Mouse (Mus musculus) heart, embryonic 11.5 days (tissue): ENCODE results near the gene Pelo. TPM values are rescaled to one million over a fixed set of nuclear protein-coding genes. Genes with fewer than 3 reads are reported as not detected.

Experiments
- ATAC-seq: fragments of 200-750 bp; cut with Nextera tagmentation; replicated peaks from 2 replicates; pipeline ENCODE4 v1.8.0; 2017; ENCODE audit warnings: moderate library complexity; ENCODE audit not compliant: insufficient number of reproducible peaks, low FRiP score, low TSS enrichment
- H3K27ac ChIP-seq: fragments of 300-500 bp; sonication (generic); 2 replicates; pipeline ENCODE4 v1.5.1; 2014; ENCODE audit warnings: mild to moderate bottlenecking, low read depth, low read length
- H3K27me3 ChIP-seq: fragments of 300-500 bp; sonication (generic); 2 replicates; pipeline ENCODE4 v1.6.1; 2014; ENCODE audit warnings: mild to moderate bottlenecking, low read length, mixed read lengths; ENCODE audit not compliant: control insufficient read depth, insufficient read depth
- H3K36me3 ChIP-seq: fragments of 300-500 bp; sonication (generic); 2 replicates; pipeline ENCODE4 v1.6.1; 2014; ENCODE audit warnings: mild to moderate bottlenecking, low read length, moderate library complexity, mixed read lengths; ENCODE audit not compliant: control insufficient read depth, insufficient read depth
- H3K4me1 ChIP-seq: fragments of 300-500 bp; sonication (generic); 2 replicates; pipeline ENCODE4 v1.6.1; 2014; ENCODE audit warnings: low read length; ENCODE audit not compliant: control insufficient read depth, insufficient read depth
- H3K4me2 ChIP-seq: fragments of 300-500 bp; sonication (generic); 2 replicates; pipeline ENCODE4 v1.6.1; 2014; ENCODE audit warnings: mild to moderate bottlenecking, moderate library complexity
- H3K4me3 ChIP-seq: fragments of 300-500 bp; sonication (generic); 2 replicates; pipeline ENCODE4 v1.5.1; 2014; ENCODE audit warnings: low read depth, low read length
- H3K9ac ChIP-seq: fragments of 300-500 bp; sonication (generic); 2 replicates; pipeline ENCODE4 v1.6.1; 2014; ENCODE audit warnings: mild to moderate bottlenecking, low read depth, low read length, moderate library complexity
- H3K9me3 ChIP-seq: fragments of 300-500 bp; sonication (generic); replicated peaks from 2 replicates; pipeline ENCODE4 v1.6.1; 2016; ENCODE audit warnings: low read length; ENCODE audit not compliant: control insufficient read depth
- WGBS: fragments of 180-500 bp; shearing (Covaris S2); extraction: QIAGEN DNeasy Blood & Tissue Kit; methylation state at CpG from one replicate; pipeline ENCODE4 v1.1.7; 2014; ENCODE audit not compliant: insufficient replicate concordance; 5-methylcytosine and 5-hydroxymethylcytosine counted together
- polyA plus RNA-seq: library from polyadenylated mRNA; unstranded; fragments of >200 nt; fragmentation: Nextera tagmentation; extraction: Ambion mirVana; gene quantifications from 2 replicates; pipeline ENCODE4 v1.2.1, GENCODE M21; 2014

Gene Pelo
- polyA plus RNA-seq: 12.7 and 12.9 TPM in 2 replicates

DNA sequence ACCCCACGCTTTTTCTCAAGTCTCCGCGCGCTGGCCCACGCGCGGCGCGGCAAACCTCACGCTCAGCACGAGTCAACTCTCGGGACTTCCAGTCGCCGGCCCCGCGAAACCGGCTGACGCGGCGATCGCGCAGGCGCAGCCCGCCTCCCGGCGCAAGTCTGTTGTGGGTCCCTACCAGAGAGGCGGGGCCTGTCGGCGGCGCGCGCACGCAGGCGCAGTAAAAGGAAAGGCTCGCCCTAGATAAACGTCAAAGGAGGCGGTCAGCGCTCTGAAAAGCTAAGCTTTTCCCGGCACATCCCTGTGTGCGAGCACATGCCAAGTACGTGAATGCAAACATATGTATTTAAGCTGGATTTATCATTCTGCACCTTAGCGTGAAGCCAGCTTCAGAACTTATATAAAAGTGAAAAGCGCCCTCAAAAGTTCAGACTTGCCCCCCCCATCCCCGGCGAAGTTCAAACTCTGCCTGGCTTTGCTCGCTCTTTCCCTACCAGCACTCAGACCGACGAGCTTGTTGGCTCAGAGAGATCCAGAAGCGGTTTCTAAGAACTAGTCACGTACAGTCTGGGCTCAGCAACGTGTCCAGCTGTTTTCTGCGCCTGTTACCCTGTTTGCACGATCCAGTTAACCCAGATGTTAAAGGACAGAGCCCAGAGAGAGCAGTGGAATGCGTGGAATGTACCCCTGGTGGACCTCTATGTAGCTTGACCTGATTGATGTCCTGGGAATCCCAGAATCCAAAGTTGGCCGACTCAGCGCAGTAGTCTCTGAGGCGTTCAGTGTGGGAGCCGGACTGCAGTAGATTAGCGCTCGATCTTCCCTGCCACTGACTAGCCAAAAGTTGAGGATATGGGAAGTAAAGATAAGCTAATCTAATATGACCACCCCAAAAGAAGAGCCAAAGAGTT lies at the start of gene Pelo:
TSS of gene Pelo (minus strand) at position 118 of the 908 bp plus-strand sequence.
- under 1% methylated on average over 60 of the region's 60 CpGs for WGBS
- Histone ChIP-seq H3K4me1 (peaks cover 26% of the 10 kb centered on the region), H3K9me3 (no peaks in the 10 kb centered on the region), H3K36me3 (peaks cover 6% of the 10 kb centered on the region), H3K4me3 (peak within 1 kb of the TSS; percentile 76), H3K27me3 (no peaks in the 10 kb centered on the region), H3K4me2 (peak within 1 kb of the TSS; percentile 97), H3K27ac (peak within 1 kb of the TSS; percentile 95), H3K9ac (peak within 1 kb of the TSS; percentile 91)
- ATAC-seq: peak; percentile 92

DNA sequence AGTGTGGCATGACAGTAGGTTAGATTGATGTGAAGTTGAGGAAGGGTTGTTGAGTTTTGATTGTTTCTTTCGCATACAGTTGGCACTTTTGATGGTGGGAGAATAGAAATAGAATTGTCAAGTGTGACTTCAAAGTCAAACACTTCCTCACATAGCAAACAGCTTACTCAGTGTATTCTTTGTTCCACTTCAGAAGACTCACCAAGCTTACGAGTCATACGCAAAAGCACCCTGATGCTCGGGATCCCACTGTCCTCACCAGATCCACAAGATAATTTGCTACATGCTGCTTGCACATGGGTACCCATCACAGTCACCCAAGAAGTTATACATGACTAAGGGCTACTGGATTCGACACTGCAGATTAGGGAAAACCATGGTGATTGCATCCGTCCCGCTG lies 48.5 kb upstream of the Pelo start:
- Histone ChIP-seq H3K9me3 (no peaks in the 10 kb centered on the region), H3K4me1 (no peaks in the 10 kb centered on the region), H3K4me2 (no peak overlapping the region), H3K27me3 (no peaks in the 10 kb centered on the region), H3K4me3 (no peak overlapping the region), H3K27ac (no peak overlapping the region), H3K9ac (no peak overlapping the region), H3K36me3 (no peaks in the 10 kb centered on the region)
- ATAC-seq: no peak
- 81% methylated on average over 7 of the region's 7 CpGs for WGBS

DNA sequence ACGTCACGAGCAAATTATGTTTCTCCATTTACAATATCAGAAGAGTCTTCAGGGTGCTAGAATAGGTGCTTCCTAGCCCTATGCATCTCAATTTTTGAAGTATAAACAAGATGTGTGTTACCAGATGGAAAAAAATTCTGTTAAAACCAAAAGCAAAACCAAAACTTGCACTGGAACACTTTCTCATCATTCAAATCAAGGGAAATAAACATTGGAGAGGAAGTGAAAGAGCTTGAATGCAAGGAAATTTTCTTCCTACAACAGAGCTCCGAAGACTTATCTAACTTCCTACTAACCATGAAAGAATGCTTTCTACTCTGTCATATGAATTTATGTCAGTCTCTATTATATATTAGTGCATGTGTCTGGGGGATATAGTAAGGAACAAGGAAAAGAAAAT lies 46.8 kb upstream of the Pelo start:
- no peak for ATAC-seq
- 80% methylated on average over 3 of the region's 3 CpGs for WGBS
- Histone ChIP-seq H3K27ac (no peak overlapping the region), H3K9ac (no peak overlapping the region), H3K4me1 (no peaks in the 10 kb centered on the region), H3K4me2 (no peak overlapping the region), H3K4me3 (no peak overlapping the region), H3K36me3 (no peaks in the 10 kb centered on the region), H3K27me3 (no peaks in the 10 kb centered on the region), H3K9me3 (no peaks in the 10 kb centered on the region)

DNA sequence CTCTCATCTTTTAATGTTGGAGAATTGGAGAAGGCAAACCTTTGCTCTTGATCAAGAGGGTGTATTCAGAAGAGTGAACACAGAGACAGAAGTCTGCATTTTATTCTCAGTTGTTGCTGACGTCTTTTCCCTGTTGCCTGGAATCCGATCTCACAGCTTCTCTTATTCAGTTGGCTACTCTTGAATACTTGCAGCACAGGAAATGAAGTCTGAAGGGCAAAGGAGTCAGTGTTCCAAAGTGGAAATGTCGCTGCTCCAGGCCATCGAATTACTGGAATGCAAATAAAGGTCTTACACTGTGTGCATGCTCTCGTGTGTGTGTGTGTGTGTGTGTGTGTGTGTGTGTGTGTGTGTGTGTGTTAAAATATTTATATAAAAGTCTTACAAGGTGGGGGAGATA lies 42.4 kb upstream of the Pelo start:
- ATAC-seq: no peak
- no peaks in the 10 kb centered on the region for H3K4me1 ChIP-seq
- 27% methylated on average over 5 of the region's 5 CpGs for WGBS
- H3K9ac ChIP-seq: no peak overlapping the region
- H3K27ac ChIP-seq: no peak overlapping the region; the same call in 1 of the 2 replicates
- H3K4me2 ChIP-seq: no peak overlapping the region
- no peaks in the 10 kb centered on the region for H3K9me3 ChIP-seq
- no peaks in the 10 kb centered on the region for H3K36me3 ChIP-seq
- no peak overlapping the region for H3K4me3 ChIP-seq
- H3K27me3 ChIP-seq: no peaks in the 10 kb centered on the region

DNA sequence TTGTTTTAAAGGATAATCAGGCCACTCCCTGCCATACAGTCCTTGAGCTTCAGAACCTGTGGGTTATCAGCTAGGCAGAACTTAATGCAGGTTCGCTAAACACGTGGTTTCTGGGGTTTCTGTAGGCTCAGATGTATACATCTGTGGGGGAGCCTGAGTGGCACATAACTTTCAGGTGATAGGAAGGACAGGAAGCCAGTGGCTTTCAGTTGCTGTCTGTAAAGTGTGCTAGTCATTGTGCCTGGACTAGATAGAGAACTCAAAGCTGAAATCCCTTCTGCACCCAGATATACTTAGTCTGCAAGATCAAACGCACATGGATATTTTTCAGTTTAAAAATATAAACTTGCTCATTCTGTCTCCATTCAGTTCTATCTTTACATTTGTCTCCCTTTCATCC lies 41.4 kb upstream of the Pelo start:
- no peaks in the 10 kb centered on the region for H3K4me1 ChIP-seq
- H3K4me2 ChIP-seq: no peak overlapping the region
- H3K27ac ChIP-seq: no peak overlapping the region
- H3K4me3 ChIP-seq: no peak overlapping the region
- H3K9ac ChIP-seq: no peak overlapping the region
- H3K36me3 ChIP-seq: no peaks in the 10 kb centered on the region
- ATAC-seq: no peak
- 62% methylated on average over 3 of the region's 3 CpGs for WGBS
- H3K9me3 ChIP-seq: no peaks in the 10 kb centered on the region
- H3K27me3 ChIP-seq: no peaks in the 10 kb centered on the region

DNA sequence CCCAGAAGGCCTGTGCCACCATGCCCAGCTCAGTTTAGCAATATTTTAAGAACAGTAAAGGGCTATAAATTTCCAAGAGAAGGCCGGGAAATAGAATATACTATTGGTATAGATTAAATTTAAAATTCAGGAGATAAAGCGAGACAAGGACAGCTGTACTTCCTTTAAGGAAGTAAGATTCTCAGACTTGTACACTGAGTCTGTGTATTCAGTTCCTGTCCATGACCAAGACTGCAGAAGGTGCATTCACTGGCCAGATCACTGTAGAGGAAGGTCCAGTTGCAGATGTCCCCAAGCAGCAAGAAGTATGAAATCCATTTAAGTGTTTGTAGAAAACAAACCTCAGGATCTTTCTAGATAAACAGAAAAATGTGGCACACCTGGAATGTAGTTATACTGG lies 40.0 kb upstream of the Pelo start:
- no peak overlapping the region for H3K9ac ChIP-seq

DNA sequence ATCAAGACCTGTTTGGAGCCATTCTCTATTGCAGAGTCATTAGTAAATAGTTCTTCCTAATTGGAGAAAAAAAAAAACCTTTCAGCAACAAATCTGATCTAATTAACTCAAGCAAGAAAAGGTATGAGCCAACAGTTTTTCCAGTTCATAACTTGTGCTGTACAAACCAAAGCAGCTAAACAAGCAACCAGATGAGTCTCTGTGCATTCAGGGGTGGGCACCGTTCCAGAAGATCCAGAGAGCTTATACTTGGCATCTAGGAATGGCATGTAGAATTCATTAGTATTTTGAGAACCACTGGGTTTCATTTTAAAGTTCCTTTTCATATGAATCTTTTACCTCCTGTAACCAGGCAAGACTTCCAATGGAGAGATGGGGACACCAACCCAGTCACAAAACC lies 37.8 kb upstream of the Pelo start:
- Histone ChIP-seq H3K9ac (no peak overlapping the region), H3K36me3 (no peaks in the 10 kb centered on the region), H3K27ac (no peak overlapping the region), H3K4me1 (no peaks in the 10 kb centered on the region), H3K4me3 (no peak overlapping the region), H3K9me3 (no peaks in the 10 kb centered on the region), H3K4me2 (no peak overlapping the region), H3K27me3 (no peaks in the 10 kb centered on the region)
- no peak for ATAC-seq
- WGBS: 83% methylated on average over 1 of the region's 1 CpGs

More for the DNA sequence above, 40.0 kb upstream of the Pelo start:
- no peak overlapping the region for H3K27ac ChIP-seq
- H3K4me2 ChIP-seq: no peak overlapping the region
- H3K4me1 ChIP-seq: no peaks in the 10 kb centered on the region
- no peaks in the 10 kb centered on the region for H3K9me3 ChIP-seq
- no peaks in the 10 kb centered on the region for H3K27me3 ChIP-seq
- H3K4me3 ChIP-seq: no peak overlapping the region
- no peaks in the 10 kb centered on the region for H3K36me3 ChIP-seq
- 72% methylated on average over 2 of the region's 2 CpGs for WGBS
- no peak for ATAC-seq

DNA sequence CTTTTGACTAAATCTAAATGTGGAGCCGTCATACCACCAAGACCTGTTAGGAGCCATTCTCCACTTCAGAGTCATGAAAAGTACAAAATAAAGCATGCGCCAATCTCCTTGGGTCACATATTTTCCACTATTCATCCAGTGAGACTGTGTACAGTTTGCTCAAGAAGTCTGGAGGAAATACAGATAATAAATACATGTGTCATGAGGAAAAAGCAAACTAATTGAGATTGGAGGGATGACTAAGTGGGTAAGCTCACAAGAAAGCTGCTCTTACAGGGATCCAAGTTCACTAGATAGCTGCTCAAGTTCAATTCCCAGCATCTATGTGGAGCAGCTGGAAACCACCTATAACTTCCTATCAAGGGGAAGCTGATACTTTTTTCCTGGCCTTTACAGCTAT lies 36.5 kb upstream of the Pelo start:
- Histone ChIP-seq H3K27ac (no peak overlapping the region), H3K36me3 (no peaks in the 10 kb centered on the region), H3K4me1 (no peaks in the 10 kb centered on the region), H3K9me3 (no peaks in the 10 kb centered on the region), H3K27me3 (no peaks in the 10 kb centered on the region), H3K4me3 (no peak overlapping the region), H3K4me2 (no peak overlapping the region), H3K9ac (no peak overlapping the region)
- 74% methylated on average over 2 of the region's 2 CpGs for WGBS
- no peak for ATAC-seq

DNA sequence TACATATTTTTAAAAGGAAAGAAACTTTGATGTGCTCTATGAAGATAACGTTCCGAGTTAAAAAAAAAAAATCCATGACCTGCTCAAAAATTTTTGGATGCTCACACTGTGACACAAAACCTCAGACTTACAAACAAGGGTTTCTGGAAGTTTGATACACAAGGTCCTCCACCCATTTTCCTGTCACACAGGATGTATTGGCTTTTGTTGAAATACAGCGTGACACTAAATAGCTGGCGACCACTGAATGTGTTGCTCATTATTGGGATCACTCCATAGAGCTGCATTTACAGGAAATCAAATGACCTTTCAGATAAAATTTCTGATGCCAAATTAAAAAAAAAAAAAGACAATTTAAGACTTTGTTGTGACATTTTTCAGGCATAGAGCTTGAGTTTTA lies 35.1 kb upstream of the Pelo start:
- H3K27me3 ChIP-seq: no peaks in the 10 kb centered on the region
- H3K36me3 ChIP-seq: no peaks in the 10 kb centered on the region
- H3K9me3 ChIP-seq: no peaks in the 10 kb centered on the region
- H3K4me2 ChIP-seq: no peak overlapping the region
- ATAC-seq: no peak
- H3K4me3 ChIP-seq: no peak overlapping the region
- H3K4me1 ChIP-seq: no peaks in the 10 kb centered on the region
- no peak overlapping the region for H3K27ac ChIP-seq
- WGBS: 79% methylated on average over 4 of the region's 4 CpGs
- no peak overlapping the region for H3K9ac ChIP-seq
